Mouse (Mus musculus) kidney, adult 8-10 months (tissue): ENCODE measurements around the gene Rapgef2.

Source experiments
- DNase-seq, 2 experiments: peaks; one replicate each; pipeline ENCODE4 v3.0.0; 2022

Rapgef2 gene

GRCm38 (mm10) chr3:79286376-79287107 is at the start of gene Rapgef2:
Gene Rapgef2, minus strand, starts transcription at chr3:79286517.
- DNase-seq: peak; percentile 67 to 80

DNA sequence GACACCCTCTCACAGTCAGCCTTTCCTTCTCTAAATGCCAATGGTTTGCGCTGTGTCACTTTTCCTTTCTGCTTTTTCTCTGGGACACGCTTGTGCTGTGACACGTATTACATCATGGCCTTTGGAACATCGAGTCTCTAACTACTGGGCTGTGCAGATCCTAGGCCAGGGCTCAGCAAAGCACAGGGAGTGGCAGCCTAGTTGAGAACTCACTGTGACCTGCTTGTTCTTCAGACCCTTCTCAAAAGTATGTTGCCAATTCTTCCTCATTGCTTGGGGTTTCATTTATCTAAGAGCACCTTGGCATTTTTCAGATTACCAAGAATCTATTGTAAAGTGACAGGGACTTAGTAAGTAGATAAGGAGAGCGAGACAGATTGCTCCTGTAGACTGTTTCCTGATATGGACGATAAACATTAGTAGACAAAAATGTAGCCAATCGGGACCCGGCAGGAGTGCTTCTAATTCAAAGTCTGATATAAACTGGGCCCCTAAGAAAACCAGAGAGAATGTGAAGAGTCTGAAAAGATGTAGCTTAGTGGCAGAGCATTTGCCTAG is 47.4 kb upstream of the Rapgef2 start:
- no peak for DNase-seq

DNA sequence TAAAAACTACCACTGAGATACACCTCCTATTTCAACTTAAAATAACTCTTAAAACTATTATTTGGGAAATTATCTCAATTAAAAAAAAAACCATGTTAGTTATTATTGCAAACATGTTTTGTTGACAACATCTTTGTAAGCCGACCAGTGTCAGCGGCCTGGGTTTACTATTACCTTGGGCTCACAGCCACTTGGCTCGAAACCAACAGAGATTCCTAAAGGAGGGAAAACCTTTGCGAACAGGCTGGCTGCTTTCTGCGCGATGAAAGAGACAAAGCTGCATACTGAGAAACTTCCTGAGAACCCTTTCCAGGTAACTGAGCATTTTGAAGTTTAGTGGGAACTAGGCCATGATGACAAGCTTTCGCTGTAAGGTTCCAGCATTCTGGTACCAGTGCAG is 46.7 kb upstream of the Rapgef2 start:
- DNase-seq: peak; percentile 46 to 69

GRCm38 (mm10) chr3:79329691-79330315 is 43.5 kb upstream of the Rapgef2 start:
- no peak for DNase-seq

DNA sequence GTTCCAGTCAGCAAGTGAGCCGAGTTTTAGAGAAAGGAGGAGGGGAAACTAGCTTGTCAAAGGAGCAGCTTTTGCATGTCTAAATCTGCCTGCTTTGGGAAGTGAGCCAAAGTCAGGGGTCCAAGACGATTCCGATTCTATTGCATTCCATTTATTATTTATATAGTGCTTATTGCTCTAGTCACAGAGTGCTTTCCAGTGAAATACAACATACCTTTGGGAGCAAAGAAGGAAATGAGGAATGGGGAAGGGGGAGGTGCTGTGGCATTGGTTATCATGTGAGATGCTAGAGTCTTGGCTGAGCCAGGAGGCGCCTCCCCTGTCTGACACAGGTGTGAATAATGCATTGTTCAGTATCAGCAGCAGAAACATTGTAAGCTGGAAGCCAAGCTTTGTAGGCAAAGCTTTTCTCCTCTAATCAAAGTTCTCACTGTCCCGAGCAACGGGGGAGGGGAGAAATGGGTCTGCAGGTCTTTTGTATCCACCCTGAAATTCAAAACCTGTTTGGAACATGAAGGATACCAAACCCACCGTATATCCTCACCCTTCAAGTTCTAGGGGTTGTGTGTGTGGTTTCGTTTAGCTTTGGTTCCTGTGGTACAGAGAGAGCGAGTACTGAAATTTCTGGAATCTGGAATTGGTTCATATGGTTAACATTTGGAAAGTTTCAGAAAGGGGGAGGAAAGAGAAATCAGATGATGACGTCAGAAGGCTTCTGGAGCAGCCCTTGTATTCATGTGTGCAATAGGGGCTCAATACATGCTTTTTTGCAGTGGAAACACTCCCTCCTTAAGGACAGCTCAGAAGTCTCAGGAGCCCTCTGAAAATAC is 38.6 kb upstream of the Rapgef2 start:
- no peak for DNase-seq

DNA sequence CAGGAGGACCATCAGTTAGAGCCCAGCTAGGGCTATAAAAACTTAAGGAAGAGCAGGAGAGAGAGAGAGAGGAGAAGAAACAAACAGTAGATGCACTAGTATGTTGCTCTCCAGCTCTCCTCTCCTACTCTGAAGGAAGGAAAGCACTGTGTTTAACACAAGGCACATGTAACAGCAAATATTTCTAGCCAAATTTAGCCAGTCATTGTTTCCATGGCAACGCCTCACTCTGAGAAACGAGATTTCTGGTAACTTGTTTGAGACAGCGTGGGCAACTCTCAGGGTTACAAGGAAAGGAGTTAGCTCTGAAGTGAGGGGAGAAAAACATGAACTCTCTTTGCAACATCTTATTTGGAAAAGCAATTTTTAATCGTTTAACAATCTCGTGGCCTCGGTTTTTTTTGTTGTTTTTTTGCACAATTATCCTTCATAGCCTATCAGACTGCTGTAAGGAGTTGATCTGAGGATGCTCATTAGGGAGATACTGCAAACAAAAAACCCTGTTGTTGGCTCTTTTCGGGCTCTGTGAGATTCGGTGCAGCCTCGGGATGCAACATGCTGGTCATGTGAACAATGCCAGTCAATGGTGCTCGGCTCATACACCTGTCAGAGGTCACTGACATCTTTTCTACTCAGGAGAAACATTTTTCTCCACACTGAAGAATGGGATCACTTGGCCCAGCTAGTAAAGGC is 27.8 kb upstream of the Rapgef2 start:
- no peak for DNase-seq

DNA sequence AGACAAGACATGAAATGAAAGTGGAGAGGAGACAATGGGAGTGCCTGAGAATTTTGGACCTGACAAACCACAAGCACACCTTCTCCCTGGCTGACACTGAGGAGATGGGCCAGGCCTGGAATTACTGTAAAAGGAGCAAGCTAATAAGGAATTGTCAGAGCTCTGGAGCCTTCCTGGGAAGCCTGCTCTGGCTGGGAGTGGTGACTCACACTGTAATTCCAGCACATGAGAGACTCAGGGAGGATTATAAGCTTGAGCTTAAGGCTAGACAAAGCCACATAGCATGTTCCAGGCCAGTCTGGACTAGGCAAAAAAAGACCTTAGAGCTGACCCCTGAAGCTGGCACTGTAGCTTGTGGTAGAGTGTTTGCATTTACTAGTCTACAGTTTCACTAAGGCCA is 25.6 kb upstream of the Rapgef2 start:
- DNase-seq: no peak

- DNase-seq: no peak
These were observed 23.9 kb upstream of the Rapgef2 start for GRCm38 (mm10) chr3:79310184-79310583.

DNA sequence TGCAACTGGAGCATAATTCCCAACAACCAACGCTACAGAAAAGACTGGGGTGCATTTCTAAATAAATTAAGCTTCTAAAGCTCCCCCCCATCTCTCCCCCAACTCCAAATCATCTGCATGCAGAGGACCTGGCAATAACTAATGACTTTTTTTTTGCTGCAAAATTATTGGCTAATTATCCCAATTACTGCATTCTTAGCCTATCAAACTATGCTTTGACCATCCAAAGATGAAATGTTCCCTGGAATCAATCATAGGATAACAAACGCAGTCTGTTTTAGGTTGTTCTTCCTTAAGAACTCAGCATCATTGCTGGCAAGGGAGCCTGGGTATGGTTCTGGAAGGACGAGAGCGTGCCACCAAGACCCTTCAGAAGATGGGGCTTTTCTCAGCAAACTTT is 22.3 kb upstream of the Rapgef2 start:
- no peak for DNase-seq

- no peak for DNase-seq
These were observed 13.1 kb upstream of the Rapgef2 start for GRCm38 (mm10) chr3:79299401-79299800.

DNA sequence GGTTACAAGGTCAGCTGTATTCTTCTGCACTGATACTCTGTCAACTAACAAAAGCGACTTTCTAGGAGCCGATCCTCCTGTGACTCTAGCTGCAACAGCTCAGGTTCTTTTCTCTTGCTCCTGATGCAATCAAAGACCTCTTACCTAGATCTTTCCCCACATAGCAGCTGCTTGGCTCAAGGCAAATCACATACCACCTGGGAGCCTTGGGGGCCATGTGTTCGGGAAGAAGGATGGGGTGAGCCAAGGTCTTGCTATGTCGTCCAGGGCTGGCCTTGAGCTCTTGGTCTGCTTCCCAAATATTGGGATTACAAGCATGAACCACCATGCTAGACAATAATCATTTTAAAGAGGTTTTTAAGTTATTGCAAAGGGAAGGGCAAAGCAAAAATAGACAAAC is 11.0 kb upstream of the Rapgef2 start:
- no peak for DNase-seq

- DNase-seq: no peak
These were observed 10.3 kb upstream of the Rapgef2 start for GRCm38 (mm10) chr3:79296586-79296985.

DNA sequence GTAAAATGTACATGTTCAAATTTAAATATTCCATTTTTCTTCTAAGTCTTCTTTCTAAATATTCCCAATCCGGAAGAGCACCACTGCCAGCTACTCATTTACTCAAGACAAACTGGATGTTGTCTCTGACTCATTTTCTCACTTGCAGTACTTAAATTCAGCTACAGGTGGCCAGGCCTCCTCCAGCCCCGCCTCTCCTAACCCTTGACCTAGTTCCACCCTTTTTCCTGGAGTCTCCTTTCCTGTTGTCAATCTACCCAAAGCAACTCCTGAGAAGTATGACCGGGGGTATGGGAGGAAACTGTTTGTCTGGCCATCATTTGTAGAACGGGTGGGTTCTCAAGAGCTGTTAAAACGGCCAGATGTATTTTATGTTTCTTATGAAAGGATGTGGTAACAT is 9.7 kb upstream of the Rapgef2 start:
- no peak for DNase-seq

- DNase-seq: no peak
These were observed 8.4 kb upstream of the Rapgef2 start for GRCm38 (mm10) chr3:79294701-79295100.

DNA sequence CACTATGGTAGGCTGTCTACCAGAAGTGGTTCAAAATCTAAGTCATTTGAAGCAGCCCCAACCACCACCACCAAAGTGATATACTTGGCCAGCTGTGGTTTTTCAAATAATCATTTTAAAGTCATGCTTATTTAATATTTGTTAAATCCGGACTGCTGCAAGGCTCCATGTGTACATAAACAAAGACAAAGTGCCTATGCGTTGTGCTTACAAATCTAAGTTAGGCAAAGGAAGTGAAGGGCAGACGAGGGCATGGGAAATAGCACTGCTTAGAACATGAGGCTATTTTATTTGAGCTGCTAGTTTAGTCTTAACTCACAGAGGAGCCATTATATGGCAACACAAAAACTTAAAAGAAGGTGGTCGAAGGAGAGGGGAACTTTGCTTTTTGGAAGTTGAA is 6.7 kb upstream of the Rapgef2 start:
- DNase-seq: no peak

GRCm38 (mm10) chr3:79289050-79289449 is 2.7 kb upstream of the Rapgef2 start:
- no peak for DNase-seq

DNA sequence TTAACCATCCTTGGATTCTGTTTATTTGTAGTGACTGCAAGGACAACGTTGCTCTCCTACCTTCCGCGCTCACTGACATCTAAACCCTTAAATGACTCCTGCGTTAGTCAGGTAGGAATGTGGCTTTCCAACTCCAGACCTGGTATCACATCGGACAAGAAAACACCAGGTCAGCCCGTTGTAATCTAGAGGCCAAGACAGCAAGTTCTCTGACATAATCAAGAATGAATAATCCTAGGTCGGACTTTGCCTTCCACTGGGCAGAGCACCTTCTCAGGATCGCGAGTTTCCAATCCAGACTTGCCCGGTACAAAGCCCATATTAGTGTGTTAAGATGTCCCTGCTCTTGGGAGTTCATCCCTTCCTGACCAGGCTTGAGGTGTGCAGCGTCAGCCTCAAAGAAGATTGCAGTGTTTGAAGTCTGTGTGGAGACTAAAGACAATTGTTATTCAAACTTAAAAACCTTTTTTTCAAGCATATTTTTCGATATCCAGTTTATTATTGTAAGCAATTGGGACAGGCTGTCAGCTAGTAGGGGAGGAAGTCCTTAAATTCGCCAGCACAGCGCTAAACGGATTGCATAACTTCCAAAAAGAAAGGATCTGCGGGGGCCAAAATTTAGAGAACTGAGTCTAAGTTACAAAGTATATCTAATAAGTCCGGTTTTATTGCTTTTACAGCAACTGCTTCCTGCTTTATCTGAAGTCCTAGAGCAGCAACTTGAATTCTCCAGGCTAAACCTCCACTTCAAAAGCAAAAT is 1.6 kb upstream of the Rapgef2 start:
- DNase-seq: peak; percentile 73 to 75

- DNase-seq: peak; percentile 95 to 96
These were observed 825 bp upstream of the Rapgef2 start for GRCm38 (mm10) chr3:79287108-79287576.

DNA sequence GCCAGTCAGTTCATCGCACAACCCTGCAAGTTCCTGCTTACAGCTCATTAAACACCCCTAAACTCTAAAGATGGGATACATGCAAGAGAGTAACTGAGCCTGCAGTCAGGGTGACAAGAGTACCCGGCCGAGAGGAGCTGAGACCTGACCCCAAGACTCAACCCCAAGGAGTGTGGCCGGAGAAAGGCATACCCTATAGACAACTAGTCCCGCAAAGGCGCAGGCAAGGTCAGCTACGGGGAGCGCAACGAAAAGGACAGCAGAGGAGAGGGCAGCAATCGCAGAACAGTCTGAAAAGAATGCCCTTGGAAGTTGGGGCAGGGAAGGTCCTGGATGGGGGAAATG is 314 bp downstream of the Rapgef2 start:
- peak; percentile 18 to 21 for DNase-seq

DNA sequence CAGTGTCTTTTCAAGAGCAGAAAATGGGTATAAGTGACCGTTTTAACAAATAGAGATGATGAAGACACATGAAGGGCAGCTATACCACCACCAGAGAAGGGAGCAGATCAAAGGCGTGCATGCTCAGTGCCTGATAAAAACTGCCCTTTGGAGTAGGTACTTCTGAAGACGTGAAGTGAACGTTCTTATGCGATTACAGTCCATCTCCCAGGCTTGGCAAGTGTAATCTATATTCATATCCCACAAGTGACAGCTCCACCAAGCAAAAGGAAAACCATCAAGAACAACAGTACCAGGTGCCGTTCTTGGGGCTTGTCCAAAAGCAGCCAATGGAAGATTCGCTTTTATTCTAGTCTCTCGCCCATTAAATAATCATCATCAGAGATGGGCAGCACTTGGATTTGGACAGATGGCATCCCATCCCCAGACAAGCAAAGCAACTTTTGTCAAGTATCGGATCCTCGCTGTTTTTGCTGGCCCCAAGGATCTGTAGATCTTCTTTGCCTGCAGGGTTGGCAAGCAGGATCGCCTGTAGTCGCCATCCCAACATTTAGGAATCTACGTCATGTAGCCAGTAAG is 1.1 kb downstream of the Rapgef2 start:
- DNase-seq: no peak

GRCm38 (mm10) chr3:79283976-79284375 is 2.3 kb downstream of the Rapgef2 start:
- no peak for DNase-seq

DNA sequence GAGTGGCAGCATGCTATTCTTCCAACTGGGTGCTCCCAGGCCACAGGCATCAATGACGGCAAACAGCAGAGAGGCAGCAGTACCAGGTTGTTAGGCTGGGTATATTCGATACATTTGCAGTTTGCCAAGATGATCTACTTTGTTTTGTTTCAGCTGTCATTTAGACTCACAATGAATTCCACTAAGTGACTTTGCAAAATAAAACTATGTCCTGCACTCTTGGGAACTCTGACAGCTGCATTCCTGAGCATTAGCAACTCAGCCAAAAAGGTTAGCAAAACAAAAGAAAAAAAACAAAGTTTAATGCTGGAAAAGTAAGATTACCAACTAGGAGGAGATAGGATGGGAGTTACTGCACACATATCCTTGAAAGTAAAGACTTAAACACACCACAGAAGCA is 3.3 kb downstream of the Rapgef2 start:
- no peak for DNase-seq
